Mouse (Mus musculus): ENCODE measurements at regions not wholly inside any gene's neighbourhood (a gene's known extent, or its start where the extent isn't known, plus 50 kb on each side); places are given as distances from the start of the nearest gene placed in this dataset.

DNA sequence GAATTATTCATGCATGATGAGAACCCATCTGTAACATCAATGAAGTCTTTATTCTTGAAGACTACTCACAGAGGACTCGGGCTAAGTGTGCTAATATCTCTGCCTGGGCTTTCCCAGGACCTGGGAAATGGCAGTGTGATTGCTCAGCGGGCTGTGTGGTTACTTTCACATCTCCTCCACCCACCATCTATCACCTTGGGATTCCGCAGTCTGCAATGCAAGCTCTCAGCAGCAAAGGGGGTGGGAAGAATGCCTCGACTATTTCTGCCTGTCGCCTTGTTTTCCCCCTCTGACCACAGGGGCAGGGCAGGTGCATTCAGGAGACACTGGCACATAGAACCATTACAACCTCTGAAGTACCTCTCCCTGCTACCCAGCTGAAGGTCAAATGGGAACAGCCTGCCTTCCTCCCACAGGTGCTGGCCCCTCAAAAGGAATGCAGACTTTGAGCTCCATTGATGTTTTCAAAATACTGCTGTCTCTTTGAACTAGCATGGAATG, 319.9 kb downstream of the Sox4 start:
- Histone ChIP-seq H3K27ac (peak overlapping the region; percentile 75), H3K4me1 (replicated peaks; ENCODE audit: insufficient read depth, low read length) (peaks cover 20% of the 10 kb centered on the region), H3K27me3 (ENCODE audit: insufficient read depth, low read length) (no peaks in the 10 kb centered on the region), H3K4me2 (ENCODE audit: low read length) (no peak overlapping the region), H3K9me3 (replicated peaks; ENCODE audit: low read length) (no peaks in the 10 kb centered on the region), H3K36me3 (ENCODE audit: insufficient read depth, low read length) (no peaks in the 10 kb centered on the region), H3K4me3 (replicated peaks; ENCODE audit: low read depth, low read length) (no peak overlapping the region), H3K9ac (ENCODE audit: low read depth, low read length) (no peak overlapping the region)
- DNase-seq (ENCODE audit: low spot score) (peak; percentile 73), ATAC-seq (replicated peaks; ENCODE audit: low FRiP score, low read depth) (peak; percentile 55)
- 24% methylated on average over 5 of the region's 5 CpGs for WGBS
- no peak for TF ChIP-seq CTCF (IDR thresholded peaks at IDR 0.05; ENCODE audit: low read depth)

DNA sequence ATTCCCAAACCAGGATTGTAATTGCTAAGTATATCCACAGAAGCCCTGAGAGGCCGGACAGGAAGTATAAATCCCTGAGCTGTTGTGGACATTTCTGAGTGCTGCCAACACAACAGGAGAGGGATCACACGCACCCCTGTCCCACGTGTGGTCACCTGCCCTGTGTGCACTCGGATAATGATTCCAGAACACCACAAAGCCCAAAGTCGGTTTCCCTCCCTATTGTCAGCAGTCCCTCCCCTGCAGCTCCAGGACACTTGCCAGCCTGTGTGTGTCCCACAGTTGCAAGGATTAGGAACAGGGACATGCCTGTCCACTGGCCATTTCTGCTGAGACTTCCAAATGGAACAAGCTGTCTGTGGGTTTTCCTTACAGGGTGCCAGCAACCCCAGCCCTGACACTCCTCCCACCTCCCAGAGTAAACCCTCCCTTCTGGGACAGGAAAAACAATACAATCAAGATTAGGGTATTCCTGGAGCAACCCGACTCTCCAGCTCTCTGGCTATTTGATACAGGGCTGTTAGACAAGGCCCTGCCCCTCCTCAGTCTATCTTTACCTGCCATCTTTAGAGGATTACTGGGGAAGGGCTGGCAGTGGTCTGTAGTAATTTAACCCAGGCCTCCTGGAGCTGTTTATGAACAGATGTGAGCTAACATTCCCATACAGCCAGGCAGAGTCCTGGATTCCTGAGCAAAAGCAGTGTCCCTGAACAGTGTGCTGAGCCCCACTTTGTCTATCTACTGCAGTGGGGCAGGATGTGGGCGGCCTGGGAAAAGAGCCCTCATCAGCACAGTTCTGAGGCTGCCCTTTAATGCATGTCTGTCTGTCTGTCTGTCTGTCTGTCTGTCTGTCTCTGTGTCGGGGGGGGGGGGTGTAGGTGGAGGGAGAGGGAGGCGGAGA, 323.8 kb downstream of the Sox4 start:
- no peak overlapping the region for H3K4me2 ChIP-seq (ENCODE audit: low read length)
- H3K4me1 ChIP-seq (replicated peaks; ENCODE audit: insufficient read depth, low read length), result peaks cover 20% of the 10 kb centered on the region
- H3K36me3 ChIP-seq (ENCODE audit: insufficient read depth, low read length), result no peaks in the 10 kb centered on the region
- H3K9me3 ChIP-seq (replicated peaks; ENCODE audit: low read length), result no peaks in the 10 kb centered on the region
- no peaks in the 10 kb centered on the region for H3K27me3 ChIP-seq (ENCODE audit: insufficient read depth, low read length)
- DNase-seq (ENCODE audit: low spot score) (peak; percentile 83), ATAC-seq (replicated peaks; ENCODE audit: low FRiP score, low read depth) (peak; percentile 60; the same call in 1 of the 2 replicates)
- no peak overlapping the region for H3K4me3 ChIP-seq (replicated peaks; ENCODE audit: low read depth, low read length)
- 18% methylated on average over 9 of the region's 9 CpGs for WGBS
- H3K27ac ChIP-seq, result peak overlapping the region; percentile 74
- H3K9ac ChIP-seq (ENCODE audit: low read depth, low read length), result no peak overlapping the region
- TF ChIP-seq CTCF (IDR thresholded peaks at IDR 0.05; ENCODE audit: low read depth), result no peak

DNA sequence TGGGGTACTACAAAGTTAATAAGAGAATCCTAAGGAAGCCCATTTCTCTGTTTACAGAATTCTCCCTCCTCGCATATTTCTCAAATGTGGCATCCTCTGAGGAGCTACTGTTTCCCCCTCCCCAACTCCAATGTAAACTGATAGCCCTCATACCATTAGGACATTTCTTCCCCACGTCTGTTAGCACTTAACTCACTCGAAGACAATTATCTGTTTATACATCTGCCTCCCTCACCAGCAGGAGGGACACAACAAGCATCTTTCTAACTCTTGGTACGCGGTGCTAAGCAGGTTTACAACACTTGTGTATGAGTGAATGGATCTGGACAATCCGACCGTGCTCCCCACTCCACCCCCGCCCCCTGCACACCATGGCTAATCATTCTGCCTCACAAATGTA, 324.8 kb downstream of the Sox4 start:
- Histone ChIP-seq H3K27me3 (ENCODE audit: insufficient read depth, low read length) (no peaks in the 10 kb centered on the region), H3K4me1 (replicated peaks; ENCODE audit: insufficient read depth, low read length) (peaks cover 19% of the 10 kb centered on the region), H3K9ac (ENCODE audit: low read depth, low read length) (no peak overlapping the region), H3K36me3 (ENCODE audit: insufficient read depth, low read length) (no peaks in the 10 kb centered on the region), H3K27ac (no peak overlapping the region), H3K9me3 (replicated peaks; ENCODE audit: low read length) (no peaks in the 10 kb centered on the region), H3K4me3 (replicated peaks; ENCODE audit: low read depth, low read length) (no peak overlapping the region), H3K4me2 (ENCODE audit: low read length) (no peak overlapping the region)
- ATAC-seq (replicated peaks; ENCODE audit: low FRiP score, low read depth) (no peak), DNase-seq (ENCODE audit: low spot score) (no peak)
- TF ChIP-seq CTCF (IDR thresholded peaks at IDR 0.05; ENCODE audit: low read depth), result no peak
- 51% methylated on average over 8 of the region's 8 CpGs for WGBS

DNA sequence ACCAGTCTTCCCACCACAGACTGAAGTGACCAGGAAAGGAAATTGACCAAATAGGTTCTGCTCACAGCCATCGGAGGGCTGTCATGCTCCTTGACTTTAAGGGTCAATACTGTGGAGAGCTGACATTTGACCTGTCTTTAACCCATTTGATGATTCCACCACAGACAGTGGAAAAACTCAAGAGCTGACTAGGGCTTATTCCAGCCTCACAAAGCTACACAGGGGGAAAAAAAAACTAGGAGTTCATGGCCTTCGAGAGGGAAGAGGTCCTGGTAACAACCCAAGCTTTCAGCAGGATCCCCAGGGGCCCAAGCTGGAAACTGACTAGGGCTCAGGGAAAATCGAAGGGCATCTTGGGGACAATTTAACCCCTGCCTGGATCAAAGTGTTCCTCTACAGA, 334.6 kb downstream of the Sox4 start:
- no peak for DNase-seq (ENCODE audit: low spot score)
- no peaks in the 10 kb centered on the region for H3K9me3 ChIP-seq (replicated peaks; ENCODE audit: low read length)
- H3K27me3 ChIP-seq (ENCODE audit: insufficient read depth, low read length), result no peaks in the 10 kb centered on the region
- no peak overlapping the region for H3K27ac ChIP-seq
- H3K4me2 ChIP-seq (ENCODE audit: low read length), result no peak overlapping the region
- no peak for TF ChIP-seq CTCF (IDR thresholded peaks at IDR 0.05; ENCODE audit: low read depth)
- H3K4me1 ChIP-seq (replicated peaks; ENCODE audit: insufficient read depth, low read length), result 0 out of 2 replicates have a peak, but pooled peaks cover 4% of the 10 kb centered on the region
- no peak overlapping the region for H3K4me3 ChIP-seq (replicated peaks; ENCODE audit: low read depth, low read length)
- no peaks in the 10 kb centered on the region for H3K36me3 ChIP-seq (ENCODE audit: insufficient read depth, low read length)
- 19% methylated on average over 3 of the region's 3 CpGs for WGBS
- no peak for ATAC-seq (replicated peaks; ENCODE audit: low FRiP score, low read depth)
- H3K9ac ChIP-seq (ENCODE audit: low read depth, low read length), result no peak overlapping the region

DNA sequence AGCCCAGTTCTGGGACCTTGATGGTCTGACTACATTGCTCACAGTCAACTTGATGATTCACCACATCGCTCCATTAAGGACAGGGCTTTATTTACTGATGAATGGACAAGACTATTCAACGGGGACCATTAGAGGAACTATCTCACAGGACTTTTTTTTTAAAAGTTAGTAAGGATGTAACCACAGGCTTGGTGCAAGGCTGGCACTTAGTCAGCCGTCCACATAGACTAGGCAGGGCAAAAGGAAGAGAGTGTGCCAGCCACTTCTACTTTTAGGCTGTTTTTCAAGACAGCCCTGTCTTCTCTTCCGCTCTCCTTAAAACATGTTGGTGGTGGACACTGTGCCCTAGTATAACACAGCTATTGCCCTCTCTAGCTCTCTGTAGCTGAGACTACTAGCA, 336.0 kb downstream of the Sox4 start:
- 91% methylated on average over 4 of the region's 4 CpGs for WGBS
- Histone ChIP-seq H3K36me3 (ENCODE audit: insufficient read depth, low read length) (no peaks in the 10 kb centered on the region), H3K27me3 (ENCODE audit: insufficient read depth, low read length) (no peaks in the 10 kb centered on the region), H3K4me1 (replicated peaks; ENCODE audit: insufficient read depth, low read length) (0 out of 2 replicates have a peak, but pooled peaks cover 4% of the 10 kb centered on the region), H3K4me3 (replicated peaks; ENCODE audit: low read depth, low read length) (no peak overlapping the region), H3K4me2 (ENCODE audit: low read length) (no peak overlapping the region), H3K27ac (no peak overlapping the region), H3K9me3 (replicated peaks; ENCODE audit: low read length) (no peaks in the 10 kb centered on the region), H3K9ac (ENCODE audit: low read depth, low read length) (no peak overlapping the region)
- TF ChIP-seq CTCF (IDR thresholded peaks at IDR 0.05; ENCODE audit: low read depth), result no peak
- no peak for DNase-seq (ENCODE audit: low spot score)
- ATAC-seq (replicated peaks; ENCODE audit: low FRiP score, low read depth), result no peak

DNA sequence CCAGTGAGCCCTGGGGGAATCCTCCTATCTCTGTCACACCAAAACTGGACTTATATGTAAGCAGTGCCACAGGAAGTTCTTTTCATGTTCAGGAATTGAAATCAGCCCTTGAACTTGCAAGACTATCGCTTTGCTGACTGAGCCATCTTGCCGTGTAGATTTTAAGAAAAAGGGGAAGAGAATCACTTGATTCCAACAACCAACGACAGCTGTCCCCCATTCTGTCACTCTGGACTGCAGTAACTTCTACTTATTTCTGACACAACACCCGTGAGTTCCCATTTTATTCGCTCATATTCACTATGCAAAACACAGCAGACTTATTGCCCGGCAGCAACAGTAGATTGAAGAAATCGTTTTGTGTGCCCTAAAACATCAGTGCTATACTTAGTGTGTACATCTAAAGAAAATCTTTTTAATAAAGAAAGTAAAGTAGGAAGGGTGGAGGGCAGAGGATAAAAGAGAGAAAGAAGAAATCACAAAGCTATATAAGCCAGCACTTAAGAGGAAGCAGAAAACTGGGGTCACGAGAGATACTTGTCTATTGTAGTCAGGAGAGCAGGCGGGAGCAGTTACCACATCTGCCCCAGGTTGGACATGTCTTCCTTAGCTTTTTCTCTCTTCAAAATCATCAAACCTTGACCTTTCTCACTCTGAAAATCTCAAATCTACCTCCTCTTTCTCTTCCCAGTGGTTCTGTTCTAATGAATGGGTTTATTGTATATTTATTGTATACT, 336.7 kb downstream of the Sox4 start:
- DNase-seq (ENCODE audit: low spot score) (no peak), ATAC-seq (replicated peaks; ENCODE audit: low FRiP score, low read depth) (no peak)
- Histone ChIP-seq H3K4me3 (replicated peaks; ENCODE audit: low read depth, low read length) (no peak overlapping the region), H3K27ac (no peak overlapping the region), H3K36me3 (ENCODE audit: insufficient read depth, low read length) (no peaks in the 10 kb centered on the region), H3K27me3 (ENCODE audit: insufficient read depth, low read length) (no peaks in the 10 kb centered on the region), H3K4me2 (ENCODE audit: low read length) (no peak overlapping the region), H3K9me3 (replicated peaks; ENCODE audit: low read length) (no peaks in the 10 kb centered on the region), H3K4me1 (replicated peaks; ENCODE audit: insufficient read depth, low read length) (0 out of 2 replicates have a peak, but pooled peaks cover 4% of the 10 kb centered on the region), H3K9ac (ENCODE audit: low read depth, low read length) (no peak overlapping the region)
- 85% methylated on average over 9 of the region's 9 CpGs for WGBS
- no peak for TF ChIP-seq CTCF (IDR thresholded peaks at IDR 0.05; ENCODE audit: low read depth)
